Mouse (Mus musculus): ENCODE results near the gene Ankrd13c.
A peak's percentile ranks its signal among the peaks of the same experiment; 100 is the strongest.
"Not testable (repeated sequence)": the region's sequence is repeated elsewhere in the genome, so short reads cannot be mapped to it uniquely, and the experiment has no call there.

The Ankrd13c gene

GRCm38 (mm10) chr3:157946843-157947358, at the start of gene Ankrd13c:
Ankrd13c (plus strand) TSS chr3:157947239.
- peak; percentile 98 for ATAC-seq (ENCODE audit: low TSS enrichment)

- no peak for ATAC-seq (ENCODE audit: low TSS enrichment)
These were observed 49.4 kb upstream of the Ankrd13c start for GRCm38 (mm10) chr3:157897645-157898044.

GRCm38 (mm10) chr3:157899986-157900385, 47.1 kb upstream of the Ankrd13c start:
- ATAC-seq (ENCODE audit: low TSS enrichment): no peak

GRCm38 (mm10) chr3:157901721-157902120, 45.3 kb upstream of the Ankrd13c start:
- ATAC-seq (ENCODE audit: low TSS enrichment): no peak

- ATAC-seq (ENCODE audit: low TSS enrichment): no peak
These were observed 38.9 kb upstream of the Ankrd13c start for GRCm38 (mm10) chr3:157908166-157908565.

GRCm38 (mm10) chr3:157910262-157910661, 36.8 kb upstream of the Ankrd13c start:
- no peak for ATAC-seq (ENCODE audit: low TSS enrichment)

- ATAC-seq (ENCODE audit: low TSS enrichment): no peak
These were observed 34.9 kb upstream of the Ankrd13c start for GRCm38 (mm10) chr3:157912155-157912554.

- no peak for ATAC-seq (ENCODE audit: low TSS enrichment)
These were observed 30.7 kb upstream of the Ankrd13c start for GRCm38 (mm10) chr3:157916336-157916735.

GRCm38 (mm10) chr3:157921376-157921775, 25.7 kb upstream of the Ankrd13c start:
- no peak for ATAC-seq (ENCODE audit: low TSS enrichment)

GRCm38 (mm10) chr3:157923268-157923835, 23.7 kb upstream of the Ankrd13c start:
- ATAC-seq (ENCODE audit: low TSS enrichment): no peak

- ATAC-seq (ENCODE audit: low TSS enrichment): peak; percentile 98
These were observed 22.2 kb upstream of the Ankrd13c start, which contains the start of gene Cth for GRCm38 (mm10) chr3:157924692-157925328. Cth (minus strand) TSS chr3:157925077.

- ATAC-seq (ENCODE audit: low TSS enrichment): no peak
These were observed 21.1 kb upstream of the Ankrd13c start for GRCm38 (mm10) chr3:157925706-157926510.

GRCm38 (mm10) chr3:157926761-157927160, 20.3 kb upstream of the Ankrd13c start:
- ATAC-seq (ENCODE audit: low TSS enrichment): no peak

GRCm38 (mm10) chr3:157928731-157929130, 18.3 kb upstream of the Ankrd13c start:
- peak; percentile 1; the same call in 1 of the 2 replicates for ATAC-seq (ENCODE audit: low TSS enrichment)

- ATAC-seq (ENCODE audit: low TSS enrichment): no peak
These were observed 17.6 kb upstream of the Ankrd13c start for GRCm38 (mm10) chr3:157929417-157929816.

GRCm38 (mm10) chr3:157931592-157931991, 15.4 kb upstream of the Ankrd13c start:
- no peak for ATAC-seq (ENCODE audit: low TSS enrichment)

GRCm38 (mm10) chr3:157932074-157932473, 15.0 kb upstream of the Ankrd13c start:
- no peak for ATAC-seq (ENCODE audit: low TSS enrichment)

- ATAC-seq (ENCODE audit: low TSS enrichment): not testable (repeated sequence)
These were observed 13.8 kb upstream of the Ankrd13c start for GRCm38 (mm10) chr3:157933223-157933622.

GRCm38 (mm10) chr3:157934301-157934823, 12.7 kb upstream of the Ankrd13c start:
- no peak for ATAC-seq (ENCODE audit: low TSS enrichment)

GRCm38 (mm10) chr3:157938585-157938984, 8.5 kb upstream of the Ankrd13c start:
- ATAC-seq (ENCODE audit: low TSS enrichment): no peak

GRCm38 (mm10) chr3:157947383-157948280, 593 bp downstream of the Ankrd13c start:
- ATAC-seq (ENCODE audit: low TSS enrichment): peak; percentile 71
